Mouse (Mus musculus): ENCODE measurements around the gene Usp3. TPM values are rescaled to one million over a fixed set of nuclear protein-coding genes. Genes with fewer than 3 reads are reported as not detected.

Usp3 gene
- total and polyA plus RNA-seq, 2 experiments from 2014 or later, result 39.4 to 53.4 TPM

GRCm38 (mm10) chr9:66581694-66582093 is 11.2 kb downstream of the Usp3 start:
- H3K9me3 ChIP-seq (replicated peaks; ENCODE audit: control insufficient read depth, low read length), result no peaks in the 10 kb centered on the region
- TF ChIP-seq EP300 (IDR thresholded peaks at IDR 0.05; ENCODE audit: low read depth) (no peak), CTCF (IDR thresholded peaks at IDR 0.05; ENCODE audit: low read depth) (no peak)
- peaks cover 11% of the 10 kb centered on the region for H3K4me1 ChIP-seq (ENCODE audit: control insufficient read depth, insufficient read depth)
- H3K27me3 ChIP-seq (ENCODE audit: control insufficient read depth, insufficient read depth, low read length), result no peaks in the 10 kb centered on the region
- H3K4me2 ChIP-seq (ENCODE audit: low read depth, low read length), result no peak overlapping the region
- ATAC-seq (ENCODE audit: insufficient read depth, low read depth) (no peak), DNase-seq (ENCODE audit: low spot score) (no peak)
- H3K4me3 ChIP-seq (ENCODE audit: low read depth, low read length), result no peak overlapping the region
- H3K9ac ChIP-seq (replicated peaks; ENCODE audit: low read depth, low read length), result no peak overlapping the region
- no peaks in the 10 kb centered on the region for H3K36me3 ChIP-seq (replicated peaks; ENCODE audit: control insufficient read depth, insufficient read depth, low read length)
- 76% methylated on average over 3 of the region's 3 CpGs for WGBS
- no peak overlapping the region for H3K27ac ChIP-seq (ENCODE audit: low read depth)

- H3K9ac ChIP-seq (replicated peaks; ENCODE audit: low read depth, low read length), result no peak overlapping the region
- TF ChIP-seq CTCF (IDR thresholded peaks at IDR 0.05; ENCODE audit: low read depth) (no peak), EP300 (IDR thresholded peaks at IDR 0.05; ENCODE audit: low read depth) (no peak)
- H3K9me3 ChIP-seq (replicated peaks; ENCODE audit: control insufficient read depth, low read length), result no peaks in the 10 kb centered on the region
- WGBS, result 93% methylated on average over 1 of the region's 1 CpGs
- no peaks in the 10 kb centered on the region for H3K36me3 ChIP-seq (replicated peaks; ENCODE audit: control insufficient read depth, insufficient read depth, low read length)
- no peaks in the 10 kb centered on the region for H3K27me3 ChIP-seq (ENCODE audit: control insufficient read depth, insufficient read depth, low read length)
- DNase-seq (ENCODE audit: low spot score), result no peak
- no peak for ATAC-seq (ENCODE audit: insufficient read depth, low read depth)
- no peak overlapping the region for H3K27ac ChIP-seq (ENCODE audit: low read depth)
- H3K4me3 ChIP-seq (ENCODE audit: low read depth, low read length), result no peak overlapping the region
- no peak overlapping the region for H3K4me2 ChIP-seq (ENCODE audit: low read depth, low read length)
- H3K4me1 ChIP-seq (ENCODE audit: control insufficient read depth, insufficient read depth), result 0 out of 2 replicates have a peak, but pooled peaks cover 7% of the 10 kb centered on the region
Measured at GRCm38 (mm10) chr9:66580722-66581121, 12.2 kb downstream of the Usp3 start.

GRCm38 (mm10) chr9:66575878-66576238 is 17.1 kb downstream of the Usp3 start:
- Histone ChIP-seq H3K9me3 (replicated peaks; ENCODE audit: control insufficient read depth, low read length) (no peaks in the 10 kb centered on the region), H3K36me3 (replicated peaks; ENCODE audit: control insufficient read depth, insufficient read depth, low read length) (no peaks in the 10 kb centered on the region), H3K4me1 (ENCODE audit: control insufficient read depth, insufficient read depth) (0 out of 2 replicates have a peak, but pooled peaks cover 4% of the 10 kb centered on the region), H3K27ac (ENCODE audit: low read depth) (no peak overlapping the region), H3K4me3 (ENCODE audit: low read depth, low read length) (no peak overlapping the region), H3K27me3 (ENCODE audit: control insufficient read depth, insufficient read depth, low read length) (no peaks in the 10 kb centered on the region), H3K9ac (replicated peaks; ENCODE audit: low read depth, low read length) (no peak overlapping the region), H3K4me2 (ENCODE audit: low read depth, low read length) (no peak overlapping the region)
- no peak for DNase-seq (ENCODE audit: low spot score)
- TF ChIP-seq CTCF (IDR thresholded peaks at IDR 0.05; ENCODE audit: low read depth) (no peak), EP300 (IDR thresholded peaks at IDR 0.05; ENCODE audit: low read depth) (no peak)
- no peak for ATAC-seq (ENCODE audit: insufficient read depth, low read depth)
- WGBS, result 36% methylated on average over 1 of the region's 1 CpGs

GRCm38 (mm10) chr9:66575041-66575877 is 17.7 kb downstream of the Usp3 start:
- 73% methylated on average over 1 of the region's 1 CpGs for WGBS

GRCm38 (mm10) chr9:66571986-66572700 is 20.8 kb downstream of the Usp3 start:
- H3K9ac ChIP-seq (replicated peaks; ENCODE audit: low read depth, low read length), result no peak overlapping the region
- no peak overlapping the region for H3K27ac ChIP-seq (ENCODE audit: low read depth)
- WGBS, result 62% methylated on average over 4 of the region's 4 CpGs
- DNase-seq (ENCODE audit: low spot score) (no peak), ATAC-seq (ENCODE audit: insufficient read depth, low read depth) (no peak)
- TF ChIP-seq EP300 (IDR thresholded peaks at IDR 0.05; ENCODE audit: low read depth) (no peak), CTCF (IDR thresholded peaks at IDR 0.05; ENCODE audit: low read depth) (no peak)
- H3K36me3 ChIP-seq (replicated peaks; ENCODE audit: control insufficient read depth, insufficient read depth, low read length), result no peaks in the 10 kb centered on the region
- no peaks in the 10 kb centered on the region for H3K27me3 ChIP-seq (ENCODE audit: control insufficient read depth, insufficient read depth, low read length)
- H3K4me1 ChIP-seq (ENCODE audit: control insufficient read depth, insufficient read depth), result no peaks in the 10 kb centered on the region
- H3K9me3 ChIP-seq (replicated peaks; ENCODE audit: control insufficient read depth, low read length), result no peaks in the 10 kb centered on the region
- H3K4me3 ChIP-seq (ENCODE audit: low read depth, low read length), result no peak overlapping the region
- H3K4me2 ChIP-seq (ENCODE audit: low read depth, low read length), result no peak overlapping the region

More at GRCm38 (mm10) chr9:66575041-66575877, 17.7 kb downstream of the Usp3 start:
- Histone ChIP-seq H3K36me3 (replicated peaks; ENCODE audit: control insufficient read depth, insufficient read depth, low read length) (no peaks in the 10 kb centered on the region), H3K27ac (ENCODE audit: low read depth) (no peak overlapping the region), H3K9ac (replicated peaks; ENCODE audit: low read depth, low read length) (no peak overlapping the region), H3K4me2 (ENCODE audit: low read depth, low read length) (no peak overlapping the region), H3K27me3 (ENCODE audit: control insufficient read depth, insufficient read depth, low read length) (no peaks in the 10 kb centered on the region), H3K4me1 (ENCODE audit: control insufficient read depth, insufficient read depth) (0 out of 2 replicates have a peak, but pooled peaks cover 4% of the 10 kb centered on the region), H3K4me3 (ENCODE audit: low read depth, low read length) (no peak overlapping the region), H3K9me3 (replicated peaks; ENCODE audit: control insufficient read depth, low read length) (no peaks in the 10 kb centered on the region)
- ATAC-seq (ENCODE audit: insufficient read depth, low read depth) (no peak), DNase-seq (ENCODE audit: low spot score) (no peak)
- TF ChIP-seq CTCF (IDR thresholded peaks at IDR 0.05; ENCODE audit: low read depth), result no peak
- TF ChIP-seq EP300 (IDR thresholded peaks at IDR 0.05; ENCODE audit: low read depth), result no peak
